Mouse (Mus musculus): ENCODE data around the gene Mrgprd.

Mrgprd gene

DNA sequence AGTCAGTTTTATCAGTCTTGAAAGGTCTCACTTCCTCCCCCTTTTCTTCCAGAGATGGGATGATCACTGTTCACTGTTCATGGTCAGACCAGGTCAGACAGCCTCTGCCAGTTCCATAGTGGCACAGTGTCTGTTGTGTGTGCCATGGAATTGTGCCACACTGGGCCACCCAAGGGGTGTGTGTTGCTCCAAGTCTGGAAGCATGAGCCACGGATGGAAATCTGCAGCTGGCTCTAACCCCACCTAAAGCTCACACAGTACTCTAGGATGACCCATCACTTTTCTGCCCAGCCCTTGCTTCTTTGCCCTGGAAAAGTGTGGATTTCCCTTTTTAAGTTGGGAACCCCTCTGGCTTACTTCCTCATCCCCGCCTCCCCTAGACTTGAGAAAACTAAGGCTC lies 10.5 kb upstream of the Mrgprd start:
- DNase-seq = no peak

DNA sequence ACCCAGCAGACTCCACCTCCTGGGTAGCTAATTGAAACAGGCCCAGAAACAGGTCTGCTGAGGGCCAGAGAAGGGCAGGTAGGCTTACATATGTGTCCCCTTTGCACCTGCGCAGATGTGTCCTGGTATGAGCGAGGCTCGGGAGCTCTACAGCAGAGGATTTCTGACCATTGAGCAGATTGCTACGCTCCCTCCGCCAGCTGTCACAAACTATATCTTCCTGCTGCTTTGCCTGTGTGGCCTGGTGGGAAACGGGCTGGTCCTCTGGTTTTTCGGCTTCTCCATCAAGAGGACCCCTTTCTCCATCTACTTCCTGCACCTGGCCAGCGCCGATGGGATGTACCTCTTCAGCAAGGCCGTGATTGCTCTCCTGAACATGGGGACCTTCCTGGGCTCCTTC lies 7.0 kb upstream of the Mrgprd start:
- DNase-seq = no peak

DNA sequence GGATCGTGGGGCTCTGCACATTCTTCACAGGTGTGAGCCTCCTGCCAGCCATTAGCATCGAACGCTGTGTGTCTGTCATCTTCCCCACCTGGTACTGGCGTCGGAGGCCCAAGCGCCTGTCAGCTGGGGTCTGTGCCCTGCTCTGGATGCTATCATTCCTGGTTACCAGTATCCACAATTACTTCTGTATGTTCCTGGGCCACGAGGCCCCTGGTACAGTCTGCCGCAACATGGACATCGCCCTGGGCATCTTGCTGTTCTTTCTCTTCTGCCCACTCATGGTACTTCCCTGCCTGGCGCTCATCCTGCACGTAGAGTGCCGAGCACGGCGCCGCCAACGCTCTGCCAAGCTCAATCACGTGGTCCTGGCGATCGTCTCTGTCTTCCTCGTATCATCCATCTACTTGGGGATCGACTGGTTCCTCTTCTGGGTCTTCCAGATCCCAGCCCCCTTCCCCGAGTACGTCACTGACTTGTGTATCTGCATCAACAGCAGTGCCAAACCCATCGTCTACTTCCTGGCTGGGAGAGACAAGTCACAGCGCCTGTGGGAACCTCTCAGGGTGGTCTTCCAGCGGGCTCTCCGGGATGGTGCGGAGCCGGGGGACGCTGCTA lies 6.5 kb upstream of the Mrgprd start:
- DNase-seq = no peak

DNA sequence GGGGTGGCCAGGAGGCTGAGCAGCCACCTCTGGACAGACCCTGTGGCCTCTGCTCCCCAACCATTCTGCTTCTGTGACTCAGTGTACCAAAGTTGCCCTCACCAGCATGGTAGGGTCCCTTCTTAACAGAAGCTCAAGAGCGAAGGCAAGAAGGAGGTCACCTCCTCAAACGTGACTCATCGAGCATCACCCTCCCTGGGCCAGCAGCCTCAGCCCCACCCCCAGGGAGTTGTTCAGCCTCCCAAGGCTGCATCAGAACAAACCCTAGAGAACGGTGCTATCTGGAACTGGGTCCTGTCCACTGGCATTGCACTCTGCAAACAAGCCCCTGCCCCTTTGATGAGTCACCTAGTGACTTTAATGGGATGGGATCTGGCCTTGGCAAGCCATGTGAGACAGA lies 5.8 kb upstream of the Mrgprd start:
- DNase-seq = no peak

DNA sequence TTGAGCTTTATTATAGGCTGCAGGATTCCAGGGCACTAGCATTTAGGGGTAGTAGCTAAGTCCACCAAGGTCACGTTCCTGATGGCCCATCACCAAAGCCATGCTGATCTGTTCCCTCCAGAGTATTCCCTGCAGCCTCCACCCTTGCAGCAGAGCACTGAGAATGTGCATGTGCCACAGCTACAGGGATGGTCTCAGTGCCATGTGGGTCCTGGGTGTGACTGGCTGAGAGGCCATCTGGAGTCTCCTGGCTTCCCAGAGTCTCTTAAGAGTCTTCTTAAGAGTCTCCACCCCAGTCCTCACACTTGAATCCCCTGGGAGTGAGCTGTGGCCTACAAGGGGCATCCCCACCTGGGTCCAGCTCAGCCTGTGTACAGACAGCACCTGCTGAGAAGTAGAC lies 4.8 kb upstream of the Mrgprd start:
- DNase-seq = no peak

DNA sequence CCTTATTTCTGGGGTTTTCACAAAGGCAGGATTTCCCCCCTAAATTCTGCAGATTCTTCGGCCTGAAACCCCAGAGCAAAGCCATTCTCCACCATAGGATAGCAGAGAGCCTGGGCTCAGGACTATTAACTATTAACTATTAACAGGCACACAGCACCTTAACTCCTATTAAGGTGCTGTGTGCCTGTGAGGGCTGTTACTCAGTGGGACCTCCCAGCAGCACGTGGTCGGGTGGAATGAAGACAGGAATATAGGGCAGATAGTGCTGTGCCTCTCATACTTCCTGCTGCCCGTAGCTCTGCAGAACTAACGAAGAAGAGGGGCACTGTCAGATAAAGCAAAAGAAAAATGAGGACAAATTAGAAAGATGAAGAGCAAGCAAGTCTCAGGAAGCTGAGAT lies 4.1 kb upstream of the Mrgprd start:
- DNase-seq = no peak

DNA sequence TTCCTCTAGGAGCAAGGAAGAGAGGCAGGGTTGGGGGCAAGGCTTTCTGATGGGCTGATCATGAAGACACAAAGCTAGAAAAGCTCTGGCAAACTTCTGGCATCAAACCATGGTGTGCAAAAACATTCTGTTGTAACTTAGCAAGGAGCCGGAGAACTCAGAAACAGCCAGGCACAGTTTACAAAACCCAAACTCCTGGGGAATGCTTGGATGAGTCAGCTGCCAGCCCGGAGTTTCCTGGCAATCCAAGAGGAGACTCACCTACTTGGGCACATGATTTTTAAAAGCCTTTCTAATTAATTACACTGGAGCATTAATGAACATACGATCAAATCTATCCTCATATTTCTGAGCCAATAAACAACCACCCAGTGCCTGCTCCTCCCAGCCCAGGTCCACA lies 2.5 kb upstream of the Mrgprd start:
- no peak for DNase-seq

DNA sequence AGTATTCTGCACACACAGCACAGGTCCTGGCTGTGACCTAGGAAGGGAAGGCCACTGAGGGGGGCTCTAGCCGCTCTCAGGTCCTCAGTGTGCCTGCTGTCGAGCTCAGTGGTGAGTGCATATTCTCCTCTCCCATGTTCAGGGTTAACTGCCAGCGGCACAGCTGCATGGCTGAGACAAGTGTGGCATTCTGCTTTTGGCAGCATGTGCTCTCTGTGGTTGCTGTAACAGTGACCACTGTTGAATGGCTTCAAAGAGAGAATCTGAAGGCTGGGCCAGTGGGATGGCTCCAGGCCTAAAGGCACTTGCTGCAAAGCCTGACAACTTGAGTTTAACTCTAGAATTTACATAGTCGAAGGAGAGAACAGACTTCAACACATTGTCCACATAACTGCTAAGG lies 2.9 kb downstream of the Mrgprd start:
- DNase-seq = no peak

DNA sequence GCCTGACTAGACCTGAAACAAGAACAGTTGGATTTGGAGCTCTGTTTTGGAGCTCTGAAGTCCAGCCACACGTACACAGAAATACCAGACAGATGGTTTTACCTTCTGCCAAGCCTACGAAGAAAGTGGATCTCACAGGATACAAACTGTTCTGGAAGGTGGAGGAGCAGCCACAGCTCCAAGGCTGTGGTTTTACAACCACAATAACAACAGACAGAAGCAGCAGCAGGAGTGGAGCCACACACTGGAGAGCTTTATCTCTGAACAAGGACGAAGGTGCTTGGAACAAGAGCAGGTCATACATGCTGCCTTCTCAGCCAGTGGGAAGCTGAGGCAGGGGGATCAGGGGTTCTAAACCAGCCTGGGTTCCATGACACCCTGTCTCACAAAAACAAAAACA lies 4.8 kb downstream of the Mrgprd start:
- DNase-seq = no peak

DNA sequence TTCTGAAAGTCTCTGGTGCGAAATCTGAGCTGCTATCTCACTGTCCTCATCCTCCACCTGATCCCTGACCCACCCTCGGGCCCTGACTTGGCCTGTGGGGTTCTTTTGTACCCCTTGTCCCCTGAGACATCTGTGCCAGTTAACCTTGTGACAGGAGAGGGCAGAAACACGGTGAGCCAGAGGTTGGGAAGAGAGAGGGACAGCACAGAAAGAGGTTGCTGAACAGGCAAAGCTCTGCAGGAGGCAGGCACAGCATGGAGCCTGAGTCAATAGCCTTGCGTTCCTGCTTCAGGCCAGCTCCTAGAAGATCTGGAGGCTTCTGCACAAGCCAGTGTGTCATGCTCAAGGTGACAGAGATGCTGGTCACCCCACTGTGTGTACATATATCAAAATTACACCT lies 9.0 kb downstream of the Mrgprd start:
- no peak for DNase-seq

DNA sequence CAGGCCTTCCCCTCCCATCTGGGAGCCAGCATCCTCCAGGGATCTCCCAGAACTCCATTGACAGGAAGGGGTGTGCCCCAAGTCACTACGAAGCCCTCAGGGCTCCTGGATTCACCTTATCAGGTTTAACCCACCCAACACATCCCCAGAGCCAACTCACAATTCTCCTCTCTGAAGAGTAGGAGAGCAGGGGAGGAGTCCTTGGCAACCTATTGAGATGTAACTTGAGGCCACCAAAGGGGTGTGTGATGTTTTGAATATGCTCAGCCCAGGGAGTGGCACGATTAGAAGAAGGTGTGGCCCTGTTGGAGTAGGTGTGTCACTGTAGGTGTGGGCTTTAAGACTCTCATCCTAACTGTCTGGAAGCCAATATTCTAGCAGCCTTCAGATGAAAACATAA lies 11.1 kb downstream of the Mrgprd start:
- DNase-seq = no peak

DNA sequence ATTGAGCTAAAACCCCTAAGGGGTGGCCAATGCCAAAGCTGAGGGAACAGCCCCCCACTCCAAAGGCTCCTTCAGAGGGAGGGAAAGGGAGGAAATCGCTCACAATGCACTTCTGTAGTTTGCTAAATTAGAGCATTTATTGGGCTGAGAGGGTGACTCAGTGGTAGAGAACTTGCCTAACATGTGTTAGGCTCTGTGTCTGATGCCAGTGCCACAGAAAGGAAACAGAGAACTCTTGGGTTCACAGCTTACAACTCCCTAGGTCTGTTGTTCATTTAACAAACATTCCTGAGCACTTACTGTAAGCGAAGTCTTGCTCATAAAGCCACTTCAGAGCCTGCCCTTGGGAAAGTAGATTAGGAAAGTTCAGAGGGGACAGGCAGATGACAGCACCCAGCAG lies 15.3 kb downstream of the Mrgprd start:
- DNase-seq = no peak

DNA sequence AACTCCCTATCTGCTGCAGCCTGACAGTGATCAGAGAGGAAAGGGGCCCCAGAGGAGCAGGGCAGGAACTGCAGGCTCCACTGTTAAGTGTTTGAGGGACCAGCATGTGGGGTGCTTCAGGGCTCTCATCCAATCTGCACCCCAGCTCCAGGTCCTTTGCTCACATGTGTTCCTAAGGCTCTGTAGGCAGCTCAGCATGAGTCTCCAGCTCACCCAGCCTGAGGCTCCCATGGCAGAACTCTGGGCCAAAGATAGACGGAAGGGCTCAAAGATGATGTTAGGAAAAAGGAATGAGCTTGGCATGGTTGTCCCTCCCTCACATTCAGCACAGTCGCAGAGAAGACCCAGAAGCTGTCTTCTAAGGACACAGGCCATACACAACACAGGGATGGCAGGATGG lies 16.0 kb downstream of the Mrgprd start:
- no peak for DNase-seq

DNA sequence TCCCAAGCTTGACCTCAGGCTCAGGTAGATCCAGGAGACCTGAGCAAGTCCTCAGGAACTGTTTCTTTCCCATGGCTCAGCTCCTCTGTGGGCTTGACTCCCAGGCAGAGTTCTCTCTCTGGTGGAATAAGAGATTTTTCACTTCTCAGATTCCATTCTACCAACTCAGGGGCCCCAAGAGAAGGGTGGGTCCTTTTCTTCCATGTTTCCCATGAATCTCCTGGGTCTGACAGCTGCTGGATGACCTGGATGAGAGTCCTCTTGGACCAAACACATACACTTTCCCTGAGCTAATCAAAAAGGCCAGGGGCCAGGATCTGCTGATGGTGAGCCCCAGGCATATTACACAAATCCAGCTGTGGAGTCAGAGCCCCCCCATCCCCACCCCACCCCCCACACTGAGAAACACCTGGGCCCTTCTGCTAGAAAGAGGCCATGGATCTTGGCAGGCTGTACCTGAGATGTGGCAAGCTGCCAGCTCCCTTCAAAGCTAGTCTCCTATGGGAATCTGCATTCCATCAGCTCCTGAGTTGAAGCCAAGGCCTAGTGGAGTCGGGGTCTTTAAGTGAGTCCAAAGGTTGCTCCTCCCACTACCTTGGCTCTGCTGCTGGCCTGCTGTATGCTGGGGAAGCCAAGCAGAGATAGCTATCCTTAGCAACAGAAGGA lies 17.9 kb downstream of the Mrgprd start:
- DNase-seq = no peak

DNA sequence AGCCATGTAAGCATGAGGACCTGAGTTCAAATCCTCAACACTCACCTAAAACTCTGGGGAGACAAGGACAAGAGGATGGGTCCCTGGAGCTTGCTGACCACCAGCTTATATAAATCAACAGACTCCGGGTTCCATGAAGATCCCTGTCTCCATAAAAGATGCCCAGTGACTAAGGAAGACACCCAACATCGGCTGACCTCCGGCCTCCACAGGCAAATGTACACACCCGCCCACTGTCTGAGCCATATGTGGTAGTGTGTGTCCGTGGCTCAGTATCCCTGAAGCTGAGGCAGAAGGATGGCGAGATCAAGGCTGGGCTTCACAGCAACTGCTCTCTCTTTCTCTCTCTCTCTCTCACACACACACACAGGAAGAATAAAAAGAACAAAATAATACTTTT lies 19.3 kb downstream of the Mrgprd start:
- DNase-seq = no peak

DNA sequence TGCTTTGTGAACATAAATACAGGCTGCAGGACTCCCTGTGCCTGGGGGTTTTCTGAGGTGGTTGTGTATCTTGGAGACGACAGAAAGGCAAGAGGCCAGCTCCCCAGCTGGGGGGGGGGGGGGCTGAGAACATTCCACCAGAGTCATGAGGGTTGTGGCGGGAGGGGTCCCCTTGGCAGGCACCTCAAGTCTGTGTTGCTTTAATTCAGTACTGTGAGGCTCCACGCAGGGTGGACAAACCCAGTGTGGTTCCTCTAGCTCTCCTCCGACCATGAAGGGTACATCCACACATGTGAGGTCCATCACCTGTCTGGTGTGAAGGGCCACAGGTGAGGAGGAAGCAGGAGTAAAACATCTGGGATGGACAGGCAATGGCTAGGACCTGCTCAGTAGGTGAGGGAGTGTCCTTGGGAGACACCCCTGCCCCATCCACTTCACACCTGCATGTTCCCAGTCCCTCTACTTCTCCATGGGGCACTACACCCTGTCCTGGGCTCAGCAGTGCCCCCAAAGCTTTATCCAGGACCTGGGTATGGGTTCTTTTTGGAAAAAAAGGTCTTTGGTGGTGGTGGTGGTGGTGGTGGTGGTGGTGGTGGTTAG lies 19.9 kb downstream of the Mrgprd start:
- DNase-seq = no peak

DNA sequence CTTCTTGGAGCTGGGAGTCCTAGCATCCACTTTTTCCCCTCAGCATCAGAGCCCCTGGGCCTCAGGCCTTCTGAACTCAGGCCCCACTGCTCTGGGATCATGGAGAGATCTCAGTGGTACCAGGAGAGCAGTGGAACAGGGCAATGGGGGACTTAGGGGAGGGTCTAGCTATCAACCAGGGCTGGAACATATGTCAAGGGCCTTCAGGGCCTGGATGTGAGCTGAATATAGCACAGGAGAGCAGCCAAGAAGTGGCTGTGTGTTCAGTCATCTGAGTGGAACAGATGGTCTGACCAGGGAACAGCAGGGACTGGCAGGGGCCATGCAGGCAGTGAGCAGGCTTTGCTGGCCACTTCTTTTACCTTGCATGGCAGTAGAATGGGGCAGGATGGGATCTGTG lies 20.6 kb downstream of the Mrgprd start:
- no peak for DNase-seq

DNA sequence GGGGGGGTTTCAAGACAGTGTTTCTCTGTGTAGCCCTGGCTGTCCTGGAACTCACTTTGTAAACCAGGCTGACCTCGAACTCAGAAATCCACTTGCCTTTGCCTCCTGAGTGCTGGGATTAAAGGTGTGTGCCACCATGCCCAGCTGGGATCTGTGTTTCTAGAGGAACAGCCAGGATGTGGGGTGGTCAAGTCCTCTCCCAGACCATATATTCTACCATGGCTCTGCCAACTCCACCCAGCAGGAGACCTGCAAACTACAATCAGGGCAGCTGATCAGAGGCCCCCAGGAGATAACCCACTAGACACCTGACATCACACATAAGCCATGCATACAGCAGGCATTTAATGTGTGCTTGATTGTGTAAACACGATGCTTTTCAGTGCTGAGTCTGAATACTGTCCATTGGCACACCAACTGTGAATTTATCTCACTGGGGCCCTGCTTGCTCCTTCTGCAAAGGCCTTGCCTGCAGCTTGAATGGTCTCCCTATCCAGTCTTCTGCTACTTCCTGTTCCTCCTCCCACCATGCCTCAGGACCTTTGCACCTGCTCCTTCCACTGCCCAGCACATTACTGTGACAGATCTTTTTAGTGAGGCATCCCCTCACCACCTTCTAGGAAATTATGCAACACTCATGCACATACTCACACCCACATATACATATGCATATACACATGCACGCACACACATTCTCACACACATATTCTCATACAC lies 21.1 kb downstream of the Mrgprd start:
- DNase-seq = no peak

DNA sequence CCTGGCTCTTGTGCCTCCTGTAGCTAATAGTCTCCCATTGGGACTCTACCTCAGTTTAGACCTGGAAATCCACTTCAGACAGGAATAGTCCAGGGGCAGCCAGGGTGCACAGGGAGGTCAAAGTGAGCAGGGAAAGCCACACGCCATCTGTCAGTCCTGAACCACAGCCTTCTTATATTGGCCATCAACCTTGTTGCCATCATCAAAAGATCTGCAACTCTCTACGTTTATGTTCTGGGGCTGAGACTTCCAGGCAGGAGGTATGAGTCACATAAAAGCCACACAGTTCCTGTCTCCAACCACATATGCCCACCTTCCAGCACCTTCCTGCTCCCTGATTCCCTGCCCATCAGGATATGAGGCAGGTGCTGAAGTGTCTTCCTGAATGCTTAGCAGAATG lies 23.3 kb downstream of the Mrgprd start:
- DNase-seq = no peak

DNA sequence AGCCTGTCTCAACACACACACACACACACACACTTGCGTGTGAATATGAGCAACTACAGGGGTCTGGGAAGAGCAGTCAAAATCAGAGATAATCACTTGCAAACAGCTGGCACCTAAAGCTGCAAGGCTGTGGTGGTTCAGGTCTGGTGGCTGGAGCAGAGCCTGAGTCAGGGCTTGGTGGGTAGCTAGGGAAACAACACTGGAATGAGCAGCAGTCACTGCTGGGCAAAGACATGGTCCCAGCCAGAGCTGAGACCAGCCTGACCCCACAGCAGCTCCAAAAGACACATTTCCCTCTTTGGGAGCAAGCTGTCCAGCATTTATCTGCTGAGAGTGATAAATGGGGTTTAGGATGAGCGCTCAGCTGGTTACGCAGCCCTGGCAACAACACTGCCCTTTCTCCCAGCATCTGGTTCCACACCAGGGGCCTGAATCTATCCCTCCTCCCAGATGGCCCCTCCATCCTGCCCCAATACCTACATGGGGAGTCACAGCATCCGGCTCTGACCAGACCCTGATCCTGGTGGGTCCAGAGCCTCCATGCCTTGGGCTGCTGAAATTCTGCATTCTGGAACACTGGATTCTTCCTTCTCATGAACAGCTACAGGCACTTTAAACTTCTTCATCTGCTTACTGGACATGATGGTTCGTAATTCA lies 25.7 kb downstream of the Mrgprd start:
- no peak for DNase-seq
